Mouse (Mus musculus) hindbrain, embryonic 11.5 days (tissue): ENCODE results near the gene Ube2v1. TPM values are rescaled to one million over a fixed set of nuclear protein-coding genes. Genes with fewer than 3 reads are reported as not detected.

Experiments
- ATAC-seq: fragments of 200-750 bp; cut with Nextera tagmentation; 2 replicates; pipeline ENCODE4 v1.8.0; 2017; ENCODE audit warnings: mild to moderate bottlenecking, moderate TSS enrichment, moderate library complexity; ENCODE audit not compliant: low FRiP score
- DNase-seq: peaks from one replicate; pipeline ENCODE4 v3.0.0-alpha.2; 2015; ENCODE audit warnings: low spot score
- H3K27ac ChIP-seq: fragments of 300-500 bp; sonication (generic); 2 replicates; pipeline ENCODE4 v1.5.1; 2014; ENCODE audit warnings: mild to moderate bottlenecking, low read depth, low read length
- H3K27me3 ChIP-seq: fragments of 300-500 bp; sonication (generic); 2 replicates; pipeline ENCODE4 v1.6.1; 2014; ENCODE audit warnings: mild to moderate bottlenecking, low read length, moderate library complexity, mixed read lengths; ENCODE audit not compliant: control insufficient read depth, insufficient read depth
- H3K36me3 ChIP-seq: fragments of 300-500 bp; sonication (generic); 2 replicates; pipeline ENCODE4 v1.6.1; 2014; ENCODE audit warnings: mild to moderate bottlenecking, low read length, moderate library complexity, mixed read lengths; ENCODE audit not compliant: control insufficient read depth, insufficient read depth
- H3K4me1 ChIP-seq: fragments of 300-500 bp; sonication (generic); replicated peaks from 2 replicates; pipeline ENCODE4 v1.6.1; 2014; ENCODE audit warnings: low read length, mixed read lengths; ENCODE audit not compliant: control insufficient read depth, insufficient read depth
- H3K4me2 ChIP-seq: fragments of 300-500 bp; sonication (generic); replicated peaks from 2 replicates; pipeline ENCODE4 v1.6.1; 2014; ENCODE audit warnings: mild to moderate bottlenecking, low read depth, low read length
- H3K4me3 ChIP-seq: fragments of 300-500 bp; sonication (generic); 2 replicates; pipeline ENCODE4 v1.5.1; 2014; ENCODE audit warnings: low read depth, low read length
- H3K9ac ChIP-seq: fragments of 300-500 bp; sonication (generic); 2 replicates; pipeline ENCODE4 v1.6.1; 2014; ENCODE audit warnings: low read depth, low read length
- H3K9me3 ChIP-seq: fragments of 300-500 bp; sonication (generic); 2 replicates; pipeline ENCODE4 v1.6.1; 2016; ENCODE audit warnings: low read length; ENCODE audit not compliant: control insufficient read depth
- WGBS: fragments of 180-500 bp; shearing (Covaris S2); extraction: QIAGEN DNeasy Blood & Tissue Kit; methylation state at CpG from one replicate; pipeline ENCODE4 v1.1.7; 2014; 5-methylcytosine and 5-hydroxymethylcytosine counted together
- polyA plus RNA-seq: library from polyadenylated mRNA; unstranded; fragments of >200 nt; fragmentation: Nextera tagmentation; extraction: Ambion mirVana; gene quantifications from 2 replicates; pipeline ENCODE4 v1.2.1, GENCODE M21; 2014

Gene Ube2v1
- polyA plus RNA-seq, 1 experiment from 2014 or later: 237 TPM

DNA sequence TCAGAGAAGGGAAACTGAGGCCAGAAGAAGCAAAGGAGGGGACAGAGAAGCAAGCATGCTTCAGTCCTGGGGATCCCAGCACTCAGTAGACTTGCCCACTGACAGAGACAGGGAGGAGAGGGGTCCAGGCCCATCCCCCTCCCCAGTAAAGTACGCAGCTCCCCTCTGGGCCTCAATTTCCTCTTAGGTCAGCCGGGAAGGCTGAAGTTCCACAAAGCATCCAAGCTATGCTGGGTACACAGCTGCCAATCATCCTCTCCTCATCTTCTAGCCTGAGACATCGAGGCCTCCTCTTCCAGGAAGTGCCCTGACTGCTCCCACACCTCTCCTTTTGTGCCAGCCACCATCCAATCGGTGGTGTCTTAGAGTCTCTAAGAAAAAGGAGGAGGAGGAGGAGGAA, 35.6 kb downstream of the Ube2v1 start:
- DNase-seq: peak; percentile 31
- H3K27ac ChIP-seq: peak overlapping the region; percentile 30; the same call in 1 of the 2 replicates
- WGBS: 36% methylated on average over 3 of the region's 4 CpGs
- no peaks in the 10 kb centered on the region for H3K36me3 ChIP-seq
- H3K27me3 ChIP-seq: 0 out of 2 replicates have a peak, but pooled peaks cover 3% of the 10 kb centered on the region
- H3K9me3 ChIP-seq: no peaks in the 10 kb centered on the region
- no peak overlapping the region for H3K9ac ChIP-seq
- H3K4me1 ChIP-seq: peaks cover 11% of the 10 kb centered on the region
- no peak overlapping the region for H3K4me3 ChIP-seq
- H3K4me2 ChIP-seq: no peak overlapping the region
- ATAC-seq: no peak

DNA sequence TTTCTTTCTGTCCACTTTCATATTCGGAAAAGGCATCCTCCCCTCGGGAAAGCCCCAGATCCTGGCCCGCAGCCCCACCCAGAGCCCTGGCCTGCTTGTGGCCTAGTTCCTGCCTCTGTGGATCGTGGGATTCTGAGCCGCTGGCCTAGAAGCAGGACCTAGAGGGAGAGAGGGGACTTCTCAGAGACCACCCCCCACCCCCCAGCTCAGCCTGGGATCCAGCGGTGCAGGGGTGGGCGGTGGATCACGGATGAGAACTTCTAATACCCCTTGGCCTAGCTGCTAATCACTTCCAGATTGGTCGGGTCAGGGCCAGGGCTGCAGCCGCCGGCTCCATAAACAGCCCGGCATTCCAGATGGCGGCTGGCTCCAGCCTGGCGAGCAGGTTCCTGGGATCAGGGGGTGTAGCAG, 36.1 kb downstream of the Ube2v1 start:
- H3K4me2 ChIP-seq: no peak overlapping the region
- no peak overlapping the region for H3K9ac ChIP-seq
- 0 out of 2 replicates have a peak, but pooled peaks cover 3% of the 10 kb centered on the region for H3K27me3 ChIP-seq
- 44% methylated on average over 14 of the region's 14 CpGs for whole genome bisulfite sequencing
- no peaks in the 10 kb centered on the region for H3K36me3 ChIP-seq
- H3K4me3 ChIP-seq: no peak overlapping the region
- H3K9me3 ChIP-seq: no peaks in the 10 kb centered on the region
- DNase-seq (peak; percentile 64), ATAC-seq (no peak)
- H3K27ac ChIP-seq: peak overlapping the region; percentile 30; the same call in 1 of the 2 replicates
- H3K4me1 ChIP-seq: peaks cover 11% of the 10 kb centered on the region

DNA sequence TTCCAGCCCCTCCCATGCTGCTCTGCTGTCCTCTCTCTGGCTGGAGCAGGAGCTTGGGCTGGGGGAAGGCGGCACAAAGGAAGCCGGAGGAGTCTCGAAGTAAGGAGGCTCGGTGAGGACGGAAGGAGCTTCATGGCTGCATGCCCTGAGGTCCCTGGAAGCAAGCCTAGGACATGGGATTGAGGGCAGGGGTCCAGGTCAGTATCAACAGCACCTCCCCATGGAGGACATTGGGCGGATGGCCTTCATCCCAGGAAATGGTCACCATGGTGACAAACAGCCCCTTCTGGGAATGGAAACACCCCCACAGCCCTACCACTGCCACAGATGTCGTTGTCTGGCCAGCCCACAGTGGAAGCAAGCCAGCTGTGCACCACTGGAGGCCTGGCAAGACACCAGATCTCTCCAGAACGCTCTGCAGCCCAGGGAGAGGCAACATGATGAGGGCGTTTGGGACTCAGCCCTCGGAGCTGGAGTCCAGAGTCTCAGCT, 37.4 kb downstream of the Ube2v1 start:
- 32% methylated on average over 10 of the region's 10 CpGs for WGBS
- H3K4me1 ChIP-seq: peaks cover 11% of the 10 kb centered on the region
- H3K9ac ChIP-seq: no peak overlapping the region
- no peak for ATAC-seq
- 0 out of 2 replicates have a peak, but pooled peaks cover 3% of the 10 kb centered on the region for H3K27me3 ChIP-seq
- H3K36me3 ChIP-seq: no peaks in the 10 kb centered on the region
- H3K9me3 ChIP-seq: no peaks in the 10 kb centered on the region
- H3K27ac ChIP-seq: no peak overlapping the region
- DNase-seq: no peak
- no peak overlapping the region for H3K4me3 ChIP-seq
- H3K4me2 ChIP-seq: no peak overlapping the region

DNA sequence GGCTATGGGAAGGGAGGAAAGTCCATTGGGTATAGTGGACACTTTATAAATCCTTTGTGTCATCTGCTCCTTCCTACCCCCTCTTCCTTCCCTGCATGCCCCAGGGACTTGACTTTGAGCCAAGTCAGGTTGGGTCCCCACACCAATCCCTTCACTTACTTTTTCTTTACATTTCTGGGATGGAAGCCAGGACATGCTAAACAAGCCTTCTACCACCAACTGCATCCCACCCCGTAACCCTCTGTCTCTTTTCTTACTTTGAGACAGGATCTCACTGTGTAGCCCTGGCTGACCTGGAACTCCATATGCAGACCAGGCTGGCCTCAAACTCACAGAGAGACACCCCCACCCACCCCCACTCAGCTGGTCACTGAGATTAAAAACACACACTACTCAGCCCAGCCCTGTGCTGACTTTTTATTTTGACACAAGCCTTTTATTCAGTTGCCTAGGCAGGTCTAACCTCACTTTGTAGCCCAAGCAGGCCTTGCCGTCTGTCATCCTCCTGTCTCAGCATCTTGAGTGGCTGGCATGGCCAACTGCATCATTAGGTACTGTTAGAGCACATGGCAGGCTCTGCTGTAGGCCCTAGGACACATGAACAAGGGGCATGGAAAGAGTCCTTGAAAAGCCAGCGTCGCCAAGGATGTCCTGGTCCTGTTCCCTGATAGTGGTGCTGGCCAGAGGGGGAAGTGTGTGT, 38.2 kb downstream of the Ube2v1 start:
- peaks cover 15% of the 10 kb centered on the region for H3K4me1 ChIP-seq
- ATAC-seq (no peak), DNase-seq (no peak)
- no peak overlapping the region for H3K4me3 ChIP-seq
- H3K9me3 ChIP-seq: no peaks in the 10 kb centered on the region
- H3K27ac ChIP-seq: no peak overlapping the region
- H3K27me3 ChIP-seq: 0 out of 2 replicates have a peak, but pooled peaks cover 3% of the 10 kb centered on the region
- H3K36me3 ChIP-seq: no peaks in the 10 kb centered on the region
- H3K9ac ChIP-seq: no peak overlapping the region
- H3K4me2 ChIP-seq: no peak overlapping the region
- 84% methylated on average over 4 of the region's 4 CpGs for WGBS

DNA sequence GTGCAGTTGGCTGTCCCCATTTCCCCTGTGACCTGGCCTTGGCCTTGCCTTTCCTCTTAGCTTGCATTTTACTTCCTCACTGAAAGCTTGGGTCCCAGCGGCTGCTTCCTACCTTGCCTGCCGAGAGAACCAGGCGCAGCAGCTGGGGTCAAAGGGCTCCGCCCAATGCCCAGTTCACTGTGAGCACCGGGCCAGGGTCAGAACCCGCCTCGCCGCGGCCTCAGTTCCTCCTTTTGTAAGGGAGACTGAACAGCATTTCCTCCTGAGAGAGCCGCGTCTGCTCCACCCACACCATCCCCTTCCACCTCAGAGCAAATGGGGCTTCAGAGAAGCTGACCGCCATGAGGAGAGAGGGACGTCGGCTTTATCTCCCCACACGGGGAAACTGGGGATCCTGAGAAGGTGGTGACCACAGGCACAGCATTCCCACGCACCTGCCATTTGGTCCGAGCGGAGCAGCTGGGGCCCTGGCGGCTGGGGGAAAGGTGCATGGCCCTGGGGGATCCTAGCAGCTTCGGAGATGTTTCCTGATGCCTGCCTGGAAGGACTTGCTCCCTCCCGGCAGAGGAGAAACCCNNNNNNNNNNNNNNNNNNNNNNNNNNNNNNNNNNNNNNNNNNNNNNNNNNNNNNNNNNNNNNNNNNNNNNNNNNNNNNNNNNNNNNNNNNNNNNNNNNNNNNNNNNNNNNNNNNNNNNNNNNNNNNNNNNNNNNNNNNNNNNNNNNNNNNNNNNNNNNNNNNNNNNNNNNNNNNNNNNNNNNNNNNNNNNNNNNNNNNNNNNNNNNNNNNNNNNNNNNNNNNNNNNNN, 42.9 kb downstream of the Ube2v1 start:
- Histone ChIP-seq H3K4me1 (peaks cover 4% of the 10 kb centered on the region), H3K4me3 (no peak overlapping the region), H3K36me3 (no peaks in the 10 kb centered on the region), H3K27me3 (no peaks in the 10 kb centered on the region), H3K4me2 (peak overlapping the region; percentile 5; the same call in 1 of the 2 replicates), H3K27ac (peak overlapping the region; percentile 10; the same call in 1 of the 2 replicates), H3K9me3 (no peaks in the 10 kb centered on the region), H3K9ac (peak overlapping the region; percentile 38)
- ATAC-seq (no peak), DNase-seq (peak; percentile 35)
- 12% methylated on average over 21 of the region's 21 CpGs for WGBS

DNA sequence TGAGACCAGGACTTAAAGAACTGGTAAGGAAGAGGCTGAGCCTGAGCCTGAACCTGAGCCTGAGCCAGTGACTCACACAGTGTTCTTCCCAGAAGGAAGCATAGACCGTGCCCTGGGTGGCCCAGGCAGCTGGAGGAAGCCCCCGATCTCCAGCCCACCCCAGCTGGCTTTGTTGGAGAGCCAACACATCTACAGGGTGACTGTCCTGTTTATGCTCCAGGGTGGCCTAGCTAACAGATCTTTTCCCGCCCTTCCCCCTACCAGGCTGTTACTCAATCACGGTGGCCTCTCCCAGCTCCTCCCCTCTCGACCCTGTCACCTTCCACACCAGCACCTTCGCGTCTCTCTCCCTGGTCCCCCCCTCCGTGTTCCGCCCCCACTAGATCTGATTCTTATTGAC, 44.9 kb downstream of the Ube2v1 start:
- Histone ChIP-seq H3K4me3 (no peak overlapping the region), H3K36me3 (no peaks in the 10 kb centered on the region), H3K4me2 (no peak overlapping the region), H3K9me3 (no peaks in the 10 kb centered on the region), H3K4me1 (peaks cover 4% of the 10 kb centered on the region), H3K9ac (no peak overlapping the region), H3K27ac (no peak overlapping the region), H3K27me3 (no peaks in the 10 kb centered on the region)
- no peak for ATAC-seq
- DNase-seq: no peak
- WGBS: 21% methylated on average over 9 of the region's 9 CpGs

DNA sequence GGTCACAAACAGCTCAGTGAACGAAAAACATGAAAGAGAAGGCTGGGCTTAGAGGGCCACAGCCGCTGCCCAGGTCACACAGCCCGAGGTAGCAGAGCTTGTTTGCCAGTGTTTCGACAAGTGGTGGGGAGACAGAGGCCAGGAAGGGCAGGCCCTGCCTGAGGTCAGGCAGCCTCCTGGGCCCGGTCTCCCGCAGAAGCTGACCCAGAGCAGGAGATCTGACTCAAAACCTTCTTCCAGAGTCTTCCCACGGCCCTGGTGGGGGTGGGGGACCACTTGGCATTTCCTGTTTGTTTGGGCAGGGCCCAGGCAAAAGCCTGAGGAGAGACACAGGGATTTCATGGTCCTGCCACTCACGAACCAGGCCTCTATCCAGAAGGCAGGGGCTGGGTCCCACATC, 45.9 kb downstream of the Ube2v1 start:
- ATAC-seq (no peak), DNase-seq (no peak)
- Histone ChIP-seq H3K9ac (no peak overlapping the region), H3K36me3 (no peaks in the 10 kb centered on the region), H3K27ac (peak overlapping the region; percentile 51; the same call in 1 of the 2 replicates), H3K4me3 (no peak overlapping the region), H3K4me2 (no peak overlapping the region), H3K27me3 (no peaks in the 10 kb centered on the region), H3K4me1 (peaks cover 4% of the 10 kb centered on the region), H3K9me3 (no peaks in the 10 kb centered on the region)
- 18% methylated on average over 8 of the region's 8 CpGs for WGBS

DNA sequence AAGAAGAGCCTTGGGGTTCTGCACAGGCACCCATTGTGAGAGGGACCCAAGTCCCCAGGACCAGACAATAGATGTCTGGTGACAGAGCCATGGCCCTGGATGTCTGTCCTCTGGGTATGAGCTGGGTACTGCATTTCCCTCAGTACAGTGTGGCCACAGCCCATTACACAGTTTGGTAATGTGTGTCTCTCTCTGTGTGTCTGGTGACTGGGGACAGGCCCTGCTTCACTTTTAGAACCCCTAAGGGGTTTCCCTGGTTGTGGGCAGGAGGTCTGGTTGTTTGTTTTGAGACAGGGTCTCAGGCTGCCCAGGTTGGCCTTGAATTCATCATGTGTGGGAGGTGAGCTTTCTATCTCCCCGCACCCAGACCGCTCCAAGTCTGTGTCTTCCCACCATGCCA, 46.6 kb downstream of the Ube2v1 start:
- H3K4me3 ChIP-seq: no peak overlapping the region
- no peak overlapping the region for H3K27ac ChIP-seq
- H3K27me3 ChIP-seq: no peaks in the 10 kb centered on the region
- H3K9me3 ChIP-seq: no peaks in the 10 kb centered on the region
- no peak overlapping the region for H3K9ac ChIP-seq
- 75% methylated on average over 2 of the region's 2 CpGs for WGBS
- no peaks in the 10 kb centered on the region for H3K36me3 ChIP-seq
- no peak for ATAC-seq
- peaks cover 4% of the 10 kb centered on the region for H3K4me1 ChIP-seq
- no peak overlapping the region for H3K4me2 ChIP-seq
- DNase-seq: no peak
